Mouse (Mus musculus): ENCODE results near the gene Gm10260. TPM values are rescaled to one million over a fixed set of nuclear protein-coding genes. Genes with fewer than 3 reads are reported as not detected.

Gene Gm10260
- 2.9 and 3.1 TPM in 2 replicates for polyA plus RNA-seq (2012; rRNA removed)

GRCm38 (mm10) chr13:97760532-97760931 lies at the start of gene Gm10260:
Gene Gm10260, minus strand, starts transcription at chr13:97760632.

All from stomach, adult 2 months (tissue).